Mouse (Mus musculus) hindbrain, embryonic 15.5 days (tissue): Measurements from ENCODE around the gene Flcn. TPM values are rescaled to one million over a fixed set of nuclear protein-coding genes. Genes with fewer than 3 reads are reported as not detected.
A peak's percentile ranks its signal among the peaks of the same experiment; 100 is the strongest.

Experiments
- ATAC-seq: fragments of 200-750 bp; cut with Nextera tagmentation; 2 replicates; pipeline ENCODE4 v1.8.0; 2017; ENCODE audit warnings: low read depth, moderate number of reproducible peaks, moderate TSS enrichment; ENCODE audit not compliant: low FRiP score
- H3K27ac ChIP-seq: fragments of 300-500 bp; sonication (generic); replicated peaks from 2 replicates; pipeline ENCODE4 v1.5.1; 2015; ENCODE audit warnings: mild to moderate bottlenecking, inconsistent platforms
- H3K27me3 ChIP-seq: fragments of 300-500 bp; sonication (generic); 2 replicates; pipeline ENCODE4 v1.6.1; 2015; ENCODE audit warnings: control low read depth, inconsistent platforms
- H3K36me3 ChIP-seq: fragments of 300-500 bp; sonication (generic); 2 replicates; pipeline ENCODE4 v1.6.1; 2015; ENCODE audit warnings: control low read depth, inconsistent platforms
- H3K4me1 ChIP-seq: fragments of 300-500 bp; sonication (generic); replicated peaks from 2 replicates; pipeline ENCODE4 v1.6.1; 2015; ENCODE audit warnings: control low read depth, inconsistent platforms
- H3K4me2 ChIP-seq: fragments of 300-500 bp; sonication (generic); 2 replicates; pipeline ENCODE4 v1.6.1; 2015; ENCODE audit warnings: moderate library complexity, mild to moderate bottlenecking, inconsistent platforms
- H3K4me3 ChIP-seq: fragments of 300-500 bp; sonication (generic); 2 replicates; pipeline ENCODE4 v1.5.1; 2015; ENCODE audit warnings: mild to moderate bottlenecking, inconsistent platforms
- H3K9ac ChIP-seq: fragments of 300-500 bp; sonication (generic); 2 replicates; pipeline ENCODE4 v1.6.1; 2015; ENCODE audit warnings: inconsistent platforms
- H3K9me3 ChIP-seq: fragments of 300-500 bp; sonication (generic); 2 replicates; pipeline ENCODE4 v1.6.1; 2016; ENCODE audit warnings: control low read depth, inconsistent platforms
- WGBS: fragments of 180-500 bp; shearing (Covaris S2); methylation state at CpG from one replicate; pipeline ENCODE4 v1.1.7; 2015; 5-methylcytosine and 5-hydroxymethylcytosine counted together
- polyA plus RNA-seq: library from polyadenylated mRNA; unstranded; fragments of >200 nt; fragmentation: Nextera tagmentation; extraction: Ambion mirVana; gene quantifications from 2 replicates; pipeline ENCODE4 v1.2.1, GENCODE M21; 2015

Flcn gene
- polyA plus RNA-seq, 1 experiment from 2014 or later: 44.8 TPM

DNA sequence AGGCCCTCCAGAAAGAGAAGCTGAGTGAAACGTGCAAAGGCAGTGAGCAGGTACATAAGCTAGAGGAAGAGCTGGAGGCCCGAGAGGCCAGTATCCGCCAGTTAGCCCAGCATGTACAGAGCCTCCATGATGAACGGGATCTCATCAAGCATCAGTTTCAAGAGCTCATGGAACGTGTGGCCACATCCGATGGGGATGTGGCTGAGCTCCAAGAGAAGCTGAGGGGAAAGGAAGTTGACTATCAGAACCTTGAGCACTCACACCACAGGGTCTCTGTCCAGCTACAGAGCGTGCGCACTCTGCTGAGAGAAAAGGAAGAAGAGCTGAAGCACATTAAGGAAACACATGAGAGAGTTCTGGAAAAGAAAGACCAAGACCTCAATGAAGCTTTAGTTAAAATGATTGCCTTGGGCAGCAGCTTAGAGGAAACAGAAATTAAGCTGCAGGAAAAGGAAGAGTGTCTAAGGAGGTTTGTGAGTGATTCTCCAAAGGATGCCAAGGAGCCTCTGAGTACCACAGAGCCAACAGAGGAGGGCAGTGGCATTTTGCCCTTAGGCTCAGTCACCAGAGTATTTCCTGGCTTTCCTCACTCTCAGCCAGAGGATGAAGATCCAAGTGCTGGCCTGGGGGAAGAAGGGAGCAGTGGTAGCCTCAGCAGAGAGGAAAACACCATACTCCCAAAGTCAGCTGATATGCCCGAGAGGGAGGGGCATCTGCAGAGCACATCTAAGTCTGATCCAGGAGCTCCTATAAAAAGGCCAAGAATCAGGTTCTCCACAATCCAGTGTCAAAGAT lies 51.4 kb downstream of the Flcn start:
- H3K27me3 ChIP-seq: no peaks in the 10 kb centered on the region
- peaks cover 77% of the 10 kb centered on the region for H3K36me3 ChIP-seq
- no peak overlapping the region for H3K4me2 ChIP-seq
- WGBS: 82% methylated on average over 9 of the region's 9 CpGs
- no peak overlapping the region for H3K4me3 ChIP-seq
- H3K4me1 ChIP-seq: peaks cover 26% of the 10 kb centered on the region
- H3K9ac ChIP-seq: no peak overlapping the region
- ATAC-seq: no peak
- no peaks in the 10 kb centered on the region for H3K9me3 ChIP-seq
- H3K27ac ChIP-seq: peak overlapping the region; percentile 70

DNA sequence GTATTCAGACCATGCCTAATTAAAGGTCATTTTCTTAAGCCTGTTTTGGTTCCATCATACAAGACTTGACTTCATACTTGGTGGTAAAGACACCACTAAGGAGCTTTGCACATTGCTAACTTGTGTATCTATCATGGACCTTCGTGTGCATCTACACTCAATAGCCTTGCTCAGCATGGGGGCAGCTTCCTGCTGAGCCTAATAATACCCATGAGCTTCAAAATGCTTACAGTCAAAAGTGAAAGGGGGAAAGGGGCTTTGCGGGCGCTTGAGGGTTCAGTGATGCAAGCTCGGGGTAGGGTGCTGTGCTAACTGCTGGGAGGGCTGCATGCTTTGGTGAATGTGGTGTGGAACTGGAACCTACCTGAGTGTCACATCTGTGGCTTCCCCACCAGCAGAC lies 53.5 kb downstream of the Flcn start:
- H3K36me3 ChIP-seq: peaks cover 87% of the 10 kb centered on the region
- WGBS: 64% methylated on average over 4 of the region's 4 CpGs
- no peak overlapping the region for H3K9ac ChIP-seq
- ATAC-seq: no peak
- H3K4me1 ChIP-seq: peaks cover 26% of the 10 kb centered on the region
- no peak overlapping the region for H3K4me3 ChIP-seq
- no peaks in the 10 kb centered on the region for H3K27me3 ChIP-seq
- H3K4me2 ChIP-seq: no peak overlapping the region
- no peak overlapping the region for H3K27ac ChIP-seq
- no peaks in the 10 kb centered on the region for H3K9me3 ChIP-seq

DNA sequence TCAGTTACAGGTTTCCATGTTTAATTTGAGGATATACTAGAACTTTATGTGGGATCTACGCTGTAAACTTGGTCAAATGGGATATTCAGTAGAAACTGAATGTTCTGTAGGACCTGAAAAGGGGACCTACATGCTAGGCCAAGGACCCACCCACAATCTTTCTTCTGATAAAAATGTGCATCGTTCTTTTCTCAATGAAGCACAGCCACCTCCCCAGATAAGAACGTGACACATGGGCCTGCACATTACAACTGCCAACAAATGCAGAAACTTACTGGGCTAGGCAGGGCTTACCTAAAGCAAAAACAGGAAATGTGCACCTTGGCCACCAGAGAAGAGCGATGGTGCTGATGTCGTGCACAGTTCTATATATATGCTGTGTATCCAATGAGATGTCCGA lies 55.3 kb downstream of the Flcn start:
- peaks cover 88% of the 10 kb centered on the region for H3K36me3 ChIP-seq
- no peak for ATAC-seq
- 95% methylated on average over 6 of the region's 6 CpGs for whole genome bisulfite sequencing

GRCm38 (mm10) chr11:59749050-59749449 lies 60.8 kb downstream of the Flcn start:
- Histone ChIP-seq H3K9me3 (no peaks in the 10 kb centered on the region), H3K4me3 (no peak overlapping the region), H3K27me3 (no peaks in the 10 kb centered on the region), H3K4me2 (no peak overlapping the region), H3K9ac (no peak overlapping the region), H3K27ac (no peak overlapping the region), H3K4me1 (no peaks in the 10 kb centered on the region), H3K36me3 (peaks cover 52% of the 10 kb centered on the region)
- no peak for ATAC-seq
- 98% methylated on average over 3 of the region's 3 CpGs for WGBS

More for the DNA sequence above, 55.3 kb downstream of the Flcn start:
- Histone ChIP-seq H3K9me3 (no peaks in the 10 kb centered on the region), H3K4me3 (no peak overlapping the region), H3K4me1 (peaks cover 18% of the 10 kb centered on the region), H3K9ac (no peak overlapping the region), H3K27me3 (no peaks in the 10 kb centered on the region), H3K4me2 (no peak overlapping the region), H3K27ac (no peak overlapping the region)

DNA sequence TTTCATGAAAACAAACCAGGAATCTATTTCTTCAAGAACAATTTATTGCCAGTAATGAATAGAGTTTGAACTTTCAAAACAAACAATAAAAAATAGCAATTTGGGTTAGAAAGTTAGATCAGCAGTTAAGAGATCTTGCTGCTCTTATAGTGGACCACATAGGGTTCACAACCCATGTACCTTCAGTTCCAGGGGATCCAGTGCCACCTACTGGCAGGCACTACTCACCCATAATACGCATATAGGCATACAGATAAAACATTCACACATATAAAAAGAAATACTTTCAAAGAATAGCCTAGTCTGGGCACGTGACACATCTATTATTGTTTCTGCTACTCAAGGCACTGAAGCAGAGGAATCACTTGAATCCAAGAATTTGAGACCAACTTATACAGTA lies 63.2 kb downstream of the Flcn start:
- H3K36me3 ChIP-seq: peaks cover 50% of the 10 kb centered on the region
- no peak overlapping the region for H3K4me3 ChIP-seq
- H3K27me3 ChIP-seq: no peaks in the 10 kb centered on the region
- WGBS: 83% methylated on average over 2 of the region's 2 CpGs
- H3K4me2 ChIP-seq: no peak overlapping the region
- H3K9me3 ChIP-seq: no peaks in the 10 kb centered on the region
- H3K27ac ChIP-seq: no peak overlapping the region
- ATAC-seq: no peak
- no peak overlapping the region for H3K9ac ChIP-seq
- no peaks in the 10 kb centered on the region for H3K4me1 ChIP-seq

- 93% methylated on average over 5 of the region's 5 CpGs for WGBS
- no peak overlapping the region for H3K9ac ChIP-seq
- H3K4me2 ChIP-seq: no peak overlapping the region
- no peaks in the 10 kb centered on the region for H3K4me1 ChIP-seq
- peaks cover 50% of the 10 kb centered on the region for H3K36me3 ChIP-seq
- H3K27ac ChIP-seq: no peak overlapping the region
- no peaks in the 10 kb centered on the region for H3K27me3 ChIP-seq
- ATAC-seq: no peak
- no peak overlapping the region for H3K4me3 ChIP-seq
- H3K9me3 ChIP-seq: no peaks in the 10 kb centered on the region
These were observed 64.0 kb downstream of the Flcn start for GRCm38 (mm10) chr11:59745851-59746250.

DNA sequence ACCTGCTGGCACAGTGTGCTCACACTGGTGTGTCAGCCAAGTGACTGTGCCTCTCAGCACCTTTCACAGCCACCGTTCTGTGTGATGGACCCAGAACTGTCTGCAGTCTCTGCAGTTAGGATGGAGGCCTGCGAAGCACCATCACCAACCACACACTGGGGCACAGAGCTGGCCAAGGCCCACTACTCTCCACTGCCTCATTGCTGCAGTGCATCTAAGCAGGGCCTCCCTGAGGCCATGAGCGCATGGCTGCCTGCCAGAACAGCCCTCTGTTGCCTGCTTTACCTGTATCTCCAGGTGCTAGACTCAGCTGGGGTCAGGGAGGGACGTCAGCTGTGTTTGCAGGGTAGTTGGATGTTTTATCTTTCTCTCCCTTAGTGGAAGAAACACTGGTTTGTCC lies 65.4 kb downstream of the Flcn start:
- ATAC-seq: no peak
- Histone ChIP-seq H3K27ac (no peak overlapping the region), H3K9ac (no peak overlapping the region), H3K27me3 (no peaks in the 10 kb centered on the region), H3K4me2 (no peak overlapping the region), H3K4me3 (no peak overlapping the region), H3K36me3 (peaks cover 47% of the 10 kb centered on the region), H3K4me1 (no peaks in the 10 kb centered on the region), H3K9me3 (no peaks in the 10 kb centered on the region)
- 94% methylated on average over 4 of the region's 4 CpGs for WGBS

- Histone ChIP-seq H3K9me3 (no peaks in the 10 kb centered on the region), H3K4me2 (no peak overlapping the region), H3K4me1 (no peaks in the 10 kb centered on the region), H3K36me3 (peaks cover 53% of the 10 kb centered on the region), H3K4me3 (no peak overlapping the region), H3K9ac (no peak overlapping the region), H3K27ac (no peak overlapping the region), H3K27me3 (no peaks in the 10 kb centered on the region)
- no peak for ATAC-seq
- WGBS: 100% methylated on average over 1 of the region's 1 CpGs
These were observed 66.1 kb downstream of the Flcn start for GRCm38 (mm10) chr11:59743712-59744111.

DNA sequence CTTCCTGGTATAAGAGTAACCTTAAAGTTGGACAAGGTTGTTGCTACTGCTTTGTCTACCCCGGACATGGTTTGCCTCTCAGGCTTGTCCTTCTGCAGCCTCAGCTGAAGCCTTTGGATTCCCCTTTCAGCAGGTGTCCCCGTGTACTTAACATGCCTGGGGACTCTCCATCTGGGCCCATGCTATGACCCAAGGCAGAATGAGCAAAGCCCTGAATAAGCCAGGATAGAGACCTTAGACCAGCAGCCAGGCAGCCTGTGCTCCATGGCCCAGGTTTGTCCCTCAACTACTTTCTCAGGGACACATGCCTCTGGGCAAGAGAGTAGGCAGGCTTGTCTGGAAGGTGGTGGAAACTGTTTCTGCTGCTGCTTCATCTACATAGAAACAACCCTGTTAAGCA lies 66.5 kb downstream of the Flcn start:
- H3K36me3 ChIP-seq: peaks cover 57% of the 10 kb centered on the region
- H3K27ac ChIP-seq: no peak overlapping the region
- no peak overlapping the region for H3K9ac ChIP-seq
- 92% methylated on average over 2 of the region's 2 CpGs for WGBS
- no peak for ATAC-seq
- H3K9me3 ChIP-seq: no peaks in the 10 kb centered on the region
- H3K4me2 ChIP-seq: no peak overlapping the region
- no peaks in the 10 kb centered on the region for H3K4me1 ChIP-seq
- no peaks in the 10 kb centered on the region for H3K27me3 ChIP-seq
- H3K4me3 ChIP-seq: no peak overlapping the region

GRCm38 (mm10) chr11:59741915-59742314 lies 67.9 kb downstream of the Flcn start:
- Histone ChIP-seq H3K27ac (no peak overlapping the region), H3K4me2 (no peak overlapping the region), H3K9me3 (no peaks in the 10 kb centered on the region), H3K4me1 (no peaks in the 10 kb centered on the region), H3K27me3 (no peaks in the 10 kb centered on the region), H3K9ac (no peak overlapping the region), H3K36me3 (peaks cover 68% of the 10 kb centered on the region), H3K4me3 (no peak overlapping the region)
- no peak for ATAC-seq
- 97% methylated on average over 5 of the region's 5 CpGs for WGBS

Other genes with a start within 250 kb of the Flcn start
- gene Olfr222, start 233.8 kb downstream of the Flcn start, polyA plus RNA-seq: not detected in 2 replicates
- not detected in 2 replicates for gene Olfr223, start 216.7 kb downstream of the Flcn start, polyA plus RNA-seq
- 78.7 and 80.4 TPM in 2 replicates for gene Mprip, start 148.7 kb downstream of the Flcn start, polyA plus RNA-seq
- 15.1 and 16.4 TPM in 2 replicates for gene Pld6, start 22.4 kb downstream of the Flcn start, polyA plus RNA-seq
- gene Nt5m, start 29.4 kb upstream of the Flcn start, polyA plus RNA-seq: 70.3 and 74.8 TPM in 2 replicates
- gene Cops3, start 29.8 kb upstream of the Flcn start, polyA plus RNA-seq: 183 and 185 TPM in 2 replicates
- gene Med9, start 138.2 kb upstream of the Flcn start, polyA plus RNA-seq: 38.0 and 38.2 TPM in 2 replicates
- 0.83 and 1.2 TPM in 2 replicates for gene Rasd1, start 154.9 kb upstream of the Flcn start, polyA plus RNA-seq
- 8.9 and 9.7 TPM in 2 replicates for gene Pemt, start 236.5 kb upstream of the Flcn start, polyA plus RNA-seq